Mouse (Mus musculus) liver, embryonic 14.5 days (tissue): ENCODE measurements at regions not wholly inside any gene's neighbourhood (a gene's known extent, or its start where the extent isn't known, plus 50 kb on each side); places are given as distances from the start of the nearest gene placed in this dataset.

Source experiments
- ATAC-seq: fragments of 200-750 bp; cut with Nextera tagmentation; 2 replicates; pipeline ENCODE4 v1.8.0; 2017; ENCODE audit warnings: moderate number of reproducible peaks, mild to moderate bottlenecking, moderate library complexity; ENCODE audit not compliant: insufficient read depth
- DNase-seq, 3 experiments: peaks; one replicate each; pipeline ENCODE4 v3.0.0-alpha.2; 2012 to 2013; ENCODE audit warnings: low read depth in 3 of 3, low spot score in 3 of 3
- H3K27ac ChIP-seq: fragments of 300-500 bp; sonication (generic); 2 replicates; pipeline ENCODE4 v1.5.1; 2014; ENCODE audit warnings: moderate library complexity, mild to moderate bottlenecking, control low read depth, inconsistent platforms
- H3K27me3 ChIP-seq: fragments of 300-500 bp; sonication (generic); 2 replicates; pipeline ENCODE4 v1.6.1; 2014; ENCODE audit warnings: mild to moderate bottlenecking, low read length, moderate library complexity; ENCODE audit not compliant: control insufficient read depth, insufficient read depth
- H3K36me3 ChIP-seq: fragments of 300-500 bp; sonication (generic); replicated peaks from 2 replicates; pipeline ENCODE4 v1.6.1; 2014; ENCODE audit warnings: low read depth; ENCODE audit not compliant: control insufficient read depth, insufficient read depth
- H3K4me1 ChIP-seq, 2 experiments: fragments of 200-500 bp in 1 of 2; fragments of 300-500 bp in 1 of 2; sonication (generic) in 1 of 2; replicated peaks; 2 replicates each; pipeline ENCODE4 v1.6.1; 2012 to 2014; ENCODE audit warnings: antibody characterized with exemption in 1 of 2, inconsistent platforms in 1 of 2, low read length in 1 of 2; ENCODE audit not compliant: control insufficient read depth in 2 of 2, insufficient read depth in 2 of 2
- H3K4me2 ChIP-seq: fragments of 300-500 bp; sonication (generic); 2 replicates; pipeline ENCODE4 v1.6.1; 2014; ENCODE audit warnings: low read depth, mild to moderate bottlenecking, control low read depth, moderate library complexity
- H3K4me3 ChIP-seq, 2 experiments: fragments of 200-500 bp in 1 of 2; fragments of 300-500 bp in 1 of 2; sonication (generic) in 1 of 2; 2 replicates each; pipeline ENCODE4 v1.5.1; 2012 to 2014; ENCODE audit warnings: low read depth in 2 of 2, low read length in 2 of 2, mild to moderate bottlenecking in 2 of 2, control low read depth in 1 of 2, inconsistent platforms in 1 of 2, moderate library complexity in 1 of 2; ENCODE audit not compliant: insufficient read depth in 1 of 2
- H3K9ac ChIP-seq: fragments of 300-500 bp; sonication (generic); replicated peaks from 2 replicates; pipeline ENCODE4 v1.6.1; 2014; ENCODE audit warnings: mild to moderate bottlenecking, control low read depth, moderate library complexity
- H3K9me3 ChIP-seq: fragments of 300-500 bp; sonication (generic); 2 replicates; pipeline ENCODE4 v1.6.1; 2016; ENCODE audit warnings: low read length, mixed read lengths; ENCODE audit not compliant: control insufficient read depth
- CTCF ChIP-seq: IDR thresholded peaks from 2 replicates; pipeline ENCODE4 v1.5.1; 2016; ENCODE audit warnings: antibody characterized with exemption, low read depth, control low read depth
- EP300 ChIP-seq: IDR thresholded peaks from 2 replicates; pipeline ENCODE4 v1.6.1; 2016; ENCODE audit warnings: antibody characterized with exemption, low read depth
- WGBS: fragments of 180-500 bp; shearing (Covaris S2); extraction: QIAGEN DNeasy Blood & Tissue Kit; methylation state at CpG from one replicate; pipeline ENCODE4 v1.1.7; 2014; ENCODE audit not compliant: insufficient replicate concordance; 5-methylcytosine and 5-hydroxymethylcytosine counted together

- H3K4me2 ChIP-seq, result no peak overlapping the region
- no peak overlapping the region for H3K9ac ChIP-seq
- DNase-seq (no peak), ATAC-seq (no peak)
- H3K36me3 ChIP-seq, result no peaks in the 10 kb centered on the region
- no peak overlapping the region for H3K4me3 ChIP-seq
- no peaks in the 10 kb centered on the region for H3K27me3 ChIP-seq
- no peaks in the 10 kb centered on the region for H3K4me1 ChIP-seq
- TF ChIP-seq CTCF (no peak), EP300 (no peak)
- no peaks in the 10 kb centered on the region for H3K9me3 ChIP-seq
- H3K27ac ChIP-seq, result no peak overlapping the region
Observed at GRCm38 (mm10) chr4:28064935-28065334, 748.0 kb upstream of the Epha7 start.

GRCm38 (mm10) chr4:28065828-28066227 lies 747.1 kb upstream of the Epha7 start:
- DNase-seq (no peak), ATAC-seq (no peak)
- no peaks in the 10 kb centered on the region for H3K36me3 ChIP-seq
- H3K4me2 ChIP-seq, result no peak overlapping the region
- no peaks in the 10 kb centered on the region for H3K4me1 ChIP-seq
- no peak overlapping the region for H3K4me3 ChIP-seq
- H3K27me3 ChIP-seq, result no peaks in the 10 kb centered on the region
- no peak overlapping the region for H3K27ac ChIP-seq
- no peak overlapping the region for H3K9ac ChIP-seq
- TF ChIP-seq CTCF, result no peak
- TF ChIP-seq EP300, result no peak
- no peaks in the 10 kb centered on the region for H3K9me3 ChIP-seq
- 37% methylated on average over 1 of the region's 1 CpGs for WGBS

- Histone ChIP-seq H3K27ac (no peak overlapping the region), H3K9ac (no peak overlapping the region), H3K4me3 (no peak overlapping the region), H3K9me3 (no peaks in the 10 kb centered on the region), H3K4me2 (no peak overlapping the region), H3K4me1 (no peaks in the 10 kb centered on the region), H3K27me3 (no peaks in the 10 kb centered on the region), H3K36me3 (no peaks in the 10 kb centered on the region)
- no peak for DNase-seq
- WGBS, result 55% methylated on average over 2 of the region's 2 CpGs
- no peak for ATAC-seq
- no peak for TF ChIP-seq EP300
- no peak for TF ChIP-seq CTCF
Observed at GRCm38 (mm10) chr4:28079030-28079429, 733.9 kb upstream of the Epha7 start.

GRCm38 (mm10) chr4:28092854-28093253 lies 720.1 kb upstream of the Epha7 start:
- DNase-seq, result no peak
- Histone ChIP-seq H3K4me1 (no peaks in the 10 kb centered on the region), H3K36me3 (no peaks in the 10 kb centered on the region), H3K27ac (no peak overlapping the region), H3K27me3 (no peaks in the 10 kb centered on the region), H3K9me3 (no peaks in the 10 kb centered on the region), H3K9ac (no peak overlapping the region), H3K4me3 (no peak overlapping the region), H3K4me2 (no peak overlapping the region)
- TF ChIP-seq CTCF (no peak), EP300 (no peak)
- no peak for ATAC-seq
- WGBS, result 40% methylated on average over 3 of the region's 3 CpGs

- no peaks in the 10 kb centered on the region for H3K27me3 ChIP-seq
- ATAC-seq (no peak), DNase-seq (no peak)
- no peak overlapping the region for H3K4me3 ChIP-seq
- H3K9ac ChIP-seq, result no peak overlapping the region
- H3K4me2 ChIP-seq, result no peak overlapping the region
- no peaks in the 10 kb centered on the region for H3K4me1 ChIP-seq
- 69% methylated on average over 8 of the region's 8 CpGs for WGBS
- no peak overlapping the region for H3K27ac ChIP-seq
- TF ChIP-seq CTCF (no peak), EP300 (no peak)
- H3K36me3 ChIP-seq, result no peaks in the 10 kb centered on the region
- H3K9me3 ChIP-seq, result no peaks in the 10 kb centered on the region
Observed at GRCm38 (mm10) chr4:28143165-28143564, 669.8 kb upstream of the Epha7 start.

GRCm38 (mm10) chr4:28155116-28155515 lies 657.8 kb upstream of the Epha7 start:
- no peaks in the 10 kb centered on the region for H3K9me3 ChIP-seq
- no peak overlapping the region for H3K4me2 ChIP-seq
- no peak overlapping the region for H3K27ac ChIP-seq
- ATAC-seq (no peak), DNase-seq (no peak)
- TF ChIP-seq CTCF, result no peak
- no peak for TF ChIP-seq EP300
- H3K4me1 ChIP-seq, result no peaks in the 10 kb centered on the region
- H3K36me3 ChIP-seq, result no peaks in the 10 kb centered on the region
- no peak overlapping the region for H3K4me3 ChIP-seq
- 45% methylated on average over 2 of the region's 2 CpGs for WGBS
- H3K27me3 ChIP-seq, result no peaks in the 10 kb centered on the region
- H3K9ac ChIP-seq, result no peak overlapping the region
